Mouse (Mus musculus) kidney, embryonic 15.5 days (tissue): ENCODE measurements around the gene Sbp. TPM values are rescaled to one million over a fixed set of nuclear protein-coding genes. Genes with fewer than 3 reads are reported as not detected.
A peak's percentile ranks its signal among the peaks of the same experiment; 100 is the strongest.
"Not testable (repeated sequence)": the region's sequence is repeated elsewhere in the genome, so short reads cannot be mapped to it uniquely, and the experiment has no call there.

Source experiments
- ATAC-seq: fragments of 200-750 bp; cut with Nextera tagmentation; replicated peaks from 2 replicates; pipeline ENCODE4 v1.8.0; 2017; ENCODE audit warnings: moderate TSS enrichment; ENCODE audit not compliant: low FRiP score
- H3K27ac ChIP-seq: fragments of 300-500 bp; sonication (generic); 2 replicates; pipeline ENCODE4 v1.5.1; 2015; ENCODE audit warnings: mild to moderate bottlenecking, inconsistent platforms
- H3K27me3 ChIP-seq: fragments of 300-500 bp; sonication (generic); 2 replicates; pipeline ENCODE4 v1.6.1; 2015; ENCODE audit warnings: inconsistent platforms
- H3K36me3 ChIP-seq: fragments of 300-500 bp; sonication (generic); 2 replicates; pipeline ENCODE4 v1.6.1; 2015; ENCODE audit warnings: inconsistent platforms
- H3K4me1 ChIP-seq: fragments of 300-500 bp; sonication (generic); 2 replicates; pipeline ENCODE4 v1.6.1; 2015; ENCODE audit warnings: inconsistent platforms
- H3K4me2 ChIP-seq: fragments of 300-500 bp; sonication (generic); 2 replicates; pipeline ENCODE4 v1.6.1; 2015; ENCODE audit warnings: moderate library complexity, mild to moderate bottlenecking, inconsistent platforms
- H3K4me3 ChIP-seq: fragments of 300-500 bp; sonication (generic); replicated peaks from 2 replicates; pipeline ENCODE4 v1.5.1; 2015; ENCODE audit warnings: mild to moderate bottlenecking, inconsistent platforms
- H3K9ac ChIP-seq: fragments of 300-500 bp; sonication (generic); 2 replicates; pipeline ENCODE4 v1.6.1; 2015; ENCODE audit warnings: mild to moderate bottlenecking, inconsistent platforms
- H3K9me3 ChIP-seq: fragments of 300-500 bp; sonication (generic); replicated peaks from 2 replicates; pipeline ENCODE4 v1.6.1; 2016; ENCODE audit warnings: inconsistent platforms
- WGBS: fragments of 180-500 bp; shearing (Covaris S2); methylation state at CpG from one replicate; pipeline ENCODE4 v1.1.7; 2015; ENCODE audit warnings: mixed read lengths; 5-methylcytosine and 5-hydroxymethylcytosine counted together
- polyA plus RNA-seq: library from polyadenylated mRNA; unstranded; fragments of >200 nt; fragmentation: Nextera tagmentation; extraction: Ambion mirVana; gene quantifications from 2 replicates; pipeline ENCODE4 v1.2.1, GENCODE M21; 2015

Sbp gene
- polyA plus RNA-seq: not detected in 2 replicates

DNA sequence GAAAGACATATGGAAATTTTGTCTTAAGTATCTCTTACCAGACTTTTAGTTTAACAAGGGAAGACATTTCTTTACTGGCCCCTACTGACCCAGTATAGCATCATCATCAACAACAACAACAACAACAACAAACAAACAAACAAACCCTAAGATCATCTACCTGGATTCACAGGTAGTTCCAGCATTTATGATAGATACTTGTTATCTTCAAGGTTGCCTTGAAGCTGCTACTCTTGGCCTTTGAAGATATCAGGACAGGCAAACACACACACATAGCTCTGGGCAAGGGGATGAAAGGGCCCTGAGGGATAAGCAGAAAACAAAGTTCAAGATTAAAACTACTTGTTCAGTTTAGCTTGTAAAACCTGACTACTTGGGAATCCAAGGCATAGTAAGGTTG is at the start of gene Sbp:
Gene Sbp (plus strand): TSS at position 301 of the 400 bp plus-strand sequence.
- H3K4me1 ChIP-seq: no peaks in the 10 kb centered on the region
- no peak within 1 kb of the TSS for H3K4me2 ChIP-seq
- no peaks in the 10 kb centered on the region for H3K36me3 ChIP-seq
- no peak within 1 kb of the TSS for H3K27ac ChIP-seq
- no peak within 1 kb of the TSS for H3K9ac ChIP-seq
- no peak for ATAC-seq
- H3K9me3 ChIP-seq: no peaks in the 10 kb centered on the region
- no peak within 1 kb of the TSS for H3K4me3 ChIP-seq
- H3K27me3 ChIP-seq: no peaks in the 10 kb centered on the region

DNA sequence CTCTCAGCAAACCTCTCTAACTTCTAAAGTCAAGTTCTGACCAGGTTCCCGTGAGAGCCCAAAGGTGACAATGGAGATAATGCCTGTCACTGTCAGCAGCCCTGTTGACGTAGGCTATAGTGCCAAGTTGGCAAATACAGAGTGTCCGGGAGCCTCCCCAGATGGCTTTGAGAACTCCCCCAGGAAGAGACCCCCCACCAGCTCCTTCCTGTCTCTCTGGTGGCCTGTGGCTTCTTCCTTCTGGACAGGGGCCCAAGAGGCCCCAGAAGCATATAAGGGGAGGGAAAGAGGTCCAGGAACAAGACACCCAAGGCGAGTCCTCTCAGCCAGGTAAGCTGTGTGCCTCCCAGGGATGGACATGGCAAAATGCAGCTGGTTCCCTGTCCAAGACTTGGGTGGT is 24.3 kb upstream of the Sbp start, which contains the start of gene Dcpp3:
Gene Dcpp3 (plus strand): TSS at position 301 of the 400 bp plus-strand sequence.
- H3K27me3 ChIP-seq, H3K4me2 ChIP-seq, H3K36me3 ChIP-seq: not testable (repeated sequence)

DNA sequence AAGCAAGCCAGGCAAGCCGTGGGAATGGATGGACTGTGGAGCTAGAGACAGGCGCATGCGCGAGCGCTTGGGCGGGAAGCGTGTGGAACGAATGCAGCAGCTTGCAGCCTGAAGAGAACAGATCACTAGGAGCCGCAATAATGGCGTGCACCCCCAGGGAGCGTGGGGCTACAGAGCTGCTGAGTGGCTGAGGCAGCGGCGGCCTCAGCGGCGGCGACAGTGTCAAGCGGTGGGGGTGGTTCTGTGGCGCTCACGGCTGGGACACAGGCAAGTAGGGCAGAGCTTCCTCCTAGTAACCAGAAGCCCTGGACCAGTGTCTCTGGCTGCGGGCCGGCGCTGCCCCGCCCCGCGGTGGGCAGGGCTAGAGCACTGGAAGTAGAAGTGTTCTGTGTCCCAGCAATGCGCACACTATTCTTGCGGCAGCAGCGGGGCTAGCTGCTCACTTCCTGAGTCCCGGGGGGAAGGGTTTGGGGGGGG is 16.9 kb upstream of the Sbp start:
- H3K4me1 ChIP-seq: peaks cover 10% of the 10 kb centered on the region
- H3K27ac ChIP-seq: peak overlapping the region; percentile 97
- H3K9me3 ChIP-seq: no peaks in the 10 kb centered on the region
- peak overlapping the region; percentile 83 for H3K4me2 ChIP-seq
- H3K27me3 ChIP-seq: no peaks in the 10 kb centered on the region
- under 1% methylated on average over 28 of the region's 29 CpGs for WGBS
- ATAC-seq: peak; percentile 100
- peak overlapping the region; percentile 56 for H3K4me3 ChIP-seq
- H3K9ac ChIP-seq: peak overlapping the region; percentile 61
- H3K36me3 ChIP-seq: no peaks in the 10 kb centered on the region

More for the DNA sequence above, 24.3 kb upstream of the Sbp start, which contains the start of gene Dcpp3:
- H3K9ac ChIP-seq, ATAC-seq, H3K4me1 ChIP-seq, H3K4me3 ChIP-seq, H3K27ac ChIP-seq, H3K9me3 ChIP-seq: not testable (repeated sequence)
- 80% methylated on average over 4 of the region's 4 CpGs for WGBS

DNA sequence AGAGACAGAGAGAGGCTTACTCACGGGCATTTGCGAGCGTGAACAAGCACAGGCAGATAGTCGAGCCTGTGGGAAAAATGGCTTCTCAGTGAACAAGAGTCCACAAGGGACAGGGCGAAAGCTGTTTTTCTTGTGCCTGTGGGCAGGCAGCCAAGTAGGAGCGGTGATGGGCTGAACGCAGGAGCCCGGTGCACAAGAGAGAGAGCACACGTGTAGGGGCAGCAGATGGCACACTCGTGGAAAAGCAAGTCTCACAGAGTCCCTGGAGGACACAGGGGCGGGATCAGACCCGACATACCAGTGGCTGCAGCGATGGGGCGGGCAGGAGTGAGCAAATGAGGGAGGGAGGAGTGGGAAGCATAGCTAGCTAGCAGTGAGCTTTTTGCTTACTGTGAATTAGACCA is 16.4 kb upstream of the Sbp start:
- WGBS: under 1% methylated on average over 14 of the region's 14 CpGs
- Histone ChIP-seq H3K27me3 (no peaks in the 10 kb centered on the region), H3K4me2 (peak overlapping the region; percentile 83), H3K4me1 (peaks cover 10% of the 10 kb centered on the region), H3K9ac (peak overlapping the region; percentile 61), H3K27ac (peak overlapping the region; percentile 97), H3K9me3 (no peaks in the 10 kb centered on the region), H3K36me3 (no peaks in the 10 kb centered on the region), H3K4me3 (peak overlapping the region; percentile 56)
- peak; percentile 74 for ATAC-seq

DNA sequence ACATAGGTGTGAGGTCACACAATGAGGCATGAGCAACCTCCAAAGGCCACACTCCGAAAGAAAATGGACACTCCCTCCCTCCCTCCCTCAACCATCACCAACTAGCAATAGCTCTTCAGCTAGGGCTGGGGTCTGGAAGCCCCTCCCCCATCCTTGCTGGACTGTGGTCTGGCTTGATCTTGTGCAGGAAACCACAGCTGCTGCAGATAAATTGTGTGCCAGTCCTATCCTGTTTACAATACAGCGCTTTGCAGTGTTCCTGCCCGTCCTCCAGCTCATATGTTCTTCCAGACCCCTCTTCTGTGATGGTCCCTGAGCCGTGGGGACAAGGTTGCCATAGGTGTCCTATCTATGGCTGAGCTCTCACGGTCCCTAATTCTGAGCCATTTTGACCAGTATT is 10.3 kb upstream of the Sbp start:
- H3K9ac ChIP-seq: no peak overlapping the region
- no peaks in the 10 kb centered on the region for H3K36me3 ChIP-seq
- no peaks in the 10 kb centered on the region for H3K4me1 ChIP-seq
- H3K27ac ChIP-seq: no peak overlapping the region
- no peak overlapping the region for H3K4me3 ChIP-seq
- no peaks in the 10 kb centered on the region for H3K27me3 ChIP-seq
- H3K9me3 ChIP-seq: no peaks in the 10 kb centered on the region
- 70% methylated on average over 5 of the region's 5 CpGs for WGBS
- ATAC-seq: no peak
- no peak overlapping the region for H3K4me2 ChIP-seq

DNA sequence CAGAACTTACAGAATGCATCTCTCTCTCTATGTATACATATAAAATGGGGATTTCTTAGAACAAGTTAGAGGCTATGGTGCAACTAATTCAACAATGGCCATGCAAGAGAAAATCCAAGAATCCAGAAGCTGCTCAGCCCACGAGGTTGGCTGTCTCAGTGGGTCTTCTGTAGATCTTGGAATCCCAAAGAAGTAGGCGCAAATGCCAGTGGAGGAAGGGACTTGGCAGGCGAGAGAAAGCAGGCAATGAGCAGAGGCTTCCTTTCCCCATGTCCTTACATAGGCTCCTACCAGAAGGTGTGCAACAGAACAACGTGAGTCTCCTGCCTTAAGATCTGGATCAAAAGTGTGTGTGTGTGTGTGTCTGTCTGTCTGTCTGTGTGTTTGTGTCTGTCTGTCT is 6.0 kb downstream of the Sbp start:
- not testable (repeated sequence) for H3K4me1 ChIP-seq, H3K4me3 ChIP-seq, H3K36me3 ChIP-seq, H3K4me2 ChIP-seq, H3K9ac ChIP-seq, H3K9me3 ChIP-seq, H3K27ac ChIP-seq, H3K27me3 ChIP-seq, ATAC-seq
- WGBS: 82% methylated on average over 4 of the region's 4 CpGs

DNA sequence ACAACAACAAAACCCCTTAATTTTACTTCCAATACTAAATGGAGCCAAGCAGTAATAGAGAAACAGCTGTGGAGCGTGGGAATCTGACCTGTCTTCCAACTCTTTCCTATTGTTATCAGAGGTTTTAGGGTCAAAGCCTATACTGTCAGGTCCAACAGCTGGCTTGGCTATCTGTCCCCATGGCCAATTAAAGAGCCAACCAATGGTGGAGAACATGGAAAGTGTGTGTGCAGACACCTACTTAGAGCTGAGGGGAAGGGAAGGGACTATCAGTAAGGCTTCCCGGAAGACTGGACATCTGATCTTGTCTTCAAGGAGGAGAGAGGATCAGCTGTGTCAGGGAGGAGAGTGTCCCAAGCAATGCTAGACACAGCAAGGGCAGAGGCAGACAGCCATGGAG is 7.6 kb downstream of the Sbp start:
- Histone ChIP-seq H3K27ac (no peak overlapping the region), H3K9ac (no peak overlapping the region), H3K4me3 (no peak overlapping the region), H3K4me2 (no peak overlapping the region), H3K27me3 (no peaks in the 10 kb centered on the region), H3K4me1 (no peaks in the 10 kb centered on the region), H3K9me3 (no peaks in the 10 kb centered on the region), H3K36me3 (no peaks in the 10 kb centered on the region)
- 75% methylated on average over 2 of the region's 2 CpGs for WGBS
- ATAC-seq: no peak

DNA sequence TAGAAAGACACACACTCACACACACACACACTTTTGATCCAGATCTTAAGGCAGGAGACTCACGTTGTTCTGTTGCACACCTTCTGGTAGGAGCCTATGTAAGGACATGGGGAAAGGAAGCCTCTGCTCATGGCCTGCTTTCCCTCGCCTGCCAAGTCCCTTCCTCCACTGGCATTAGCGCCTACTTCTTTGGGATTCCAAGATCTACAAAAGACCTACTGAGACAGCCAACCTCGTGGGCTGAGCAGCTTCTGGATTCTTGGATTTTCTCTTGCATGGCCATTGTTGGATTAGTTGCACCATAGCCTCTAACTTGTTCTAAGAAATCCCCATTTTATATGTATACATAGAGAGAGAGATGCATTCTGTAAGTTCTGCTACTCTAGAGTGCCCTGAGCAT is 9.4 kb downstream of the Sbp start:
- WGBS: 73% methylated on average over 4 of the region's 4 CpGs
- ATAC-seq: not testable (repeated sequence)

DNA sequence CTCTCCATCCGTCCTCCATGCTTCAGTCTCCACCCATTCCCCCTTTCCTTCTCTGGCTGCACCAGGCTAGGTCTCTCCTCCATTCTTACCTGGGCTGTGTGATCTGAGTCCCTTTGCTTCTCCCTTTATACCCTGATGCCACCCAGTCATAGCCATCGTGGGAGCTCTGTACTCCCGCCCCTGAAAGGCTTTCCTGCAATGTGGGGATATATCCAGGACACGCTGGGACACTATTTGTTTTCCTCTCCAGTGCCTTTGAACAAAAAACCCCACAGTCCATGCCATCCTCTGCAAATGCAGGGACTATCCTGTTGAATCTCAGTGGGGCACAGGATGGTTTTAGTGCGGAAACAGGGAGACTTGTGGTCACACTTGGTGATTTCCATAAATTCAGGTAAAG is 13.7 kb downstream of the Sbp start, which contains the start of gene Sbpl:
Gene Sbpl (minus strand): TSS at position 101 of the 400 bp plus-strand sequence.
- H3K4me2 ChIP-seq: no peak within 1 kb of the TSS
- H3K36me3 ChIP-seq: no peaks in the 10 kb centered on the region
- no peak for ATAC-seq
- H3K27me3 ChIP-seq: no peaks in the 10 kb centered on the region
- no peak within 1 kb of the TSS for H3K4me3 ChIP-seq
- H3K4me1 ChIP-seq: no peaks in the 10 kb centered on the region
- H3K9ac ChIP-seq: no peak within 1 kb of the TSS
- WGBS: 85% methylated on average over 5 of the region's 5 CpGs
- no peaks in the 10 kb centered on the region for H3K9me3 ChIP-seq
- no peak within 1 kb of the TSS for H3K27ac ChIP-seq

More for the DNA sequence above, 9.4 kb downstream of the Sbp start:
- H3K27ac ChIP-seq, H3K4me1 ChIP-seq, H3K27me3 ChIP-seq, H3K36me3 ChIP-seq, H3K4me2 ChIP-seq, H3K9me3 ChIP-seq, H3K4me3 ChIP-seq, H3K9ac ChIP-seq: not testable (repeated sequence)

DNA sequence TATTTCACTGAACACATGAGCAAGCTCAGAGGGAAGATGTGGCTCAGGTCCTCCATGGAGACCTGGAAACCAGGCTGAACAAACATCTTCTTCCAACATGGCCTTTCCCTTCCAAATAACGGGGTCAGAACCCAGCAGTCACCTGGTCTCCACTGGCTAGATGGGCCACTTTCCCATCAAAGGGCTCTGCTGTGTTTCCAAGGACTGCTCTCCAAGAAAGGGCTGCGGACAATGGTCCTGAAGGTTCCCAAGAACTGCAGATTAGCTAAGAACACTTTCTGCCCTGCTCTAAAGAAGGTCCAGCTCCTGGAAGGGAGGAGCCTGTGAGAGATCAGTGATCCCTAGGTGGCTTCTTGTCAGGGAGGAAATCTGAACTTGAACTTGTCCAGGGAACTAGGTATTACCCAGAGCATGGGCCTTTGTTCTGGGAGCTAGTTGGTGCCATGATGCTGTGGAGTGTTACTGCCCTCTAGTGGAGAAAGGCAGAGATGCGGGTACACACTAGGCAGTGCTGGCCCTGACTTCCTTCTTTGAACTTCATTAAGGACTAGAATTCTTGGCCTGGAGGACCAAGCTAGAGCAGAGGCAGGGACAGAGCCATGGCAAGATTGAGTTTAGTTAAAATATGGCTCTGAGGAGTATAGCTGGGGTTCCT is 18.7 kb downstream of the Sbp start:
- 41% methylated on average over 3 of the region's 3 CpGs for WGBS
- ATAC-seq: peak; percentile 94

DNA sequence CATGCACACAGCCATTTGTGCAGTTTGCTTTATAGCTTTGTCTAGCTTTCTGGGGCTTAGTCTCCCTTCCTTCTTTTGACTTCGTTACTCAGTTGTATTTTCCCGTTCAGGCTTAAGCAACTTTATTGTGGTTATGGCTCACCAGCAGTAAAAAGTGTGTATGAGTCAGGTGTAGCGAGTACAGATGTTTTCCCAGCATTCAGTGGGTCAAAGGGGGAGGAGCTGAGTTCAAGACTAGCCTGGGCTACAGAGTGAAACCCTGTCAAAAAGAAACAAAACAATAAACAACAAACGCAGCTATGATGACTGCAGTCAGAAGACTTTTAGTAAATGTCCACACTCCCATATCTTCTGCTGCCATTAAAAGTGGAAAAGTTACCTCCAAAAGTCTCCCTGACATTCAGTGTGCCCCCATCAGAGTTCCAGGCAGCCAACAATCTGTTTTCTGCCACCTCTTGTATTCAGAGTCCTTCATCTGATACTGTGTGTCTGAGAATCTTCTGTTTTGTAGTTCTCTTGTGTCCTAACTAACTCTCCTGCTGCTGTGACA is 20.2 kb downstream of the Sbp start:
- Histone ChIP-seq H3K9ac (no peak overlapping the region), H3K36me3 (no peaks in the 10 kb centered on the region), H3K9me3 (no peaks in the 10 kb centered on the region), H3K4me3 (no peak overlapping the region), H3K27ac (no peak overlapping the region), H3K27me3 (no peaks in the 10 kb centered on the region), H3K4me2 (no peak overlapping the region), H3K4me1 (no peaks in the 10 kb centered on the region)
- no peak for ATAC-seq
- 66% methylated on average over 4 of the region's 4 CpGs for WGBS

More for the DNA sequence above, 18.7 kb downstream of the Sbp start:
- Histone ChIP-seq H3K9ac (no peak overlapping the region), H3K4me1 (no peaks in the 10 kb centered on the region), H3K4me2 (no peak overlapping the region), H3K9me3 (no peaks in the 10 kb centered on the region), H3K36me3 (no peaks in the 10 kb centered on the region), H3K27ac (no peak overlapping the region), H3K27me3 (no peaks in the 10 kb centered on the region), H3K4me3 (no peak overlapping the region)

DNA sequence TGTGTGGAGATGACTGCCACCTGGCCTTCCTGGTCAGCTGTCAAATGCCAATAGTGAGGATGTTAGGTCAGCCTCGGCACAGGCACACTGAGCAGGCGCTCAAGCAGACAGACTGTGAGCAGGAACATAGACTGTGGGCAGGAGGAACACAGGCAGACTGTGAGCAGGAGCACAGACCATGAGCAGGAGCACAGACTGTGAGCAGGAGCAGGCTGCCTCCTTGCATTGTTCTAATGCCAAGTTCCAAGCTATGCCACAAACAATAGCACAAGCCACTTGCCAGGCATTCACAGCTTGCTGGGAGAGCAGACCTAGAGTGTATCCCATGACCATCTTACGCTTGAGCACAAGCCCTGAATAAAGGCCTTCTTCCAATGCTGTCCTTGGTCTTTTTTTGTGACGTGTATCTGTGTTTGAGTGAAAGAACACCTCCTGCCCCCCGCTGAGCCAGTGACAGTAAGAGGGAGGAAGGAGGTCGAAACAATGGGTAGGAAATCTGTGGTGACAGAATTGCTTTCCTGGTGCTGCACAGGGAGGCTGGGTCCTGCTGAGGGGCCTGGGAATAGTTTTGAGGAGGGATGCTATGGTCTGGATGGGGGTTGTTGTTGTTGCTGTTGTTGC is 24.4 kb downstream of the Sbp start:
- Histone ChIP-seq H3K9me3 (no peaks in the 10 kb centered on the region), H3K36me3 (no peaks in the 10 kb centered on the region), H3K4me1 (no peaks in the 10 kb centered on the region), H3K9ac (no peak overlapping the region), H3K27ac (no peak overlapping the region), H3K4me2 (no peak overlapping the region), H3K27me3 (no peaks in the 10 kb centered on the region), H3K4me3 (no peak overlapping the region)
- no peak for ATAC-seq
- WGBS: 56% methylated on average over 6 of the region's 6 CpGs
